Mouse (Mus musculus) spleen, adult 2 months (tissue): ENCODE data around the gene Rpgrip1l. TPM values are rescaled to one million over a fixed set of nuclear protein-coding genes. Genes with fewer than 3 reads are reported as not detected.

Experiments used
- DNase-seq, 2 experiments: peaks; one replicate each; pipeline versions ENCODE4 v3.0.0 to v3.0.0-alpha.2; 2012 to 2021; ENCODE audit warnings: low spot score in 2 of 2, low read depth in 1 of 2
- H3K27ac ChIP-seq: fragments of 200-500 bp; 2 replicates; pipeline ENCODE4 v1.5.1; 2012; ENCODE audit warnings: low read length, inconsistent platforms; ENCODE audit not compliant: insufficient read depth
- H3K27me3 ChIP-seq: fragments of 200-500 bp; 2 replicates; pipeline ENCODE4 v1.6.1; 2012; ENCODE audit warnings: mild to moderate bottlenecking, moderate library complexity, low read length, inconsistent platforms; ENCODE audit not compliant: control insufficient read depth, insufficient read depth
- H3K36me3 ChIP-seq: fragments of 200-500 bp; 2 replicates; pipeline ENCODE4 v1.6.1; 2012; ENCODE audit warnings: mild to moderate bottlenecking, low read length, inconsistent platforms; ENCODE audit not compliant: control insufficient read depth, insufficient read depth
- H3K4me1 ChIP-seq: fragments of 200-500 bp; 2 replicates; pipeline ENCODE4 v1.6.1; 2011; ENCODE audit warnings: inconsistent platforms; ENCODE audit not compliant: control insufficient read depth, insufficient read depth, insufficient read length
- H3K4me3 ChIP-seq: fragments of 200-500 bp; 2 replicates; pipeline ENCODE4 v1.5.1; 2011; ENCODE audit warnings: mild to moderate bottlenecking, inconsistent platforms; ENCODE audit not compliant: insufficient read depth, insufficient read length; ENCODE audit errors: extremely low read depth
- CTCF ChIP-seq: fragments of 200-500 bp; IDR thresholded peaks from 2 replicates; pipeline ENCODE4 v1.5.1; 2011; ENCODE audit warnings: mild to moderate bottlenecking, inconsistent platforms; ENCODE audit not compliant: insufficient read depth, insufficient read length, insufficient replicate concordance; ENCODE audit errors: extremely low read depth
- POLR2A ChIP-seq: fragments of 200-500 bp; IDR thresholded peaks from 2 replicates; pipeline ENCODE4 v1.6.1; 2011; ENCODE audit warnings: low read depth, low read length, inconsistent platforms
- WGBS: fragments of 180-500 bp; shearing (Covaris S2); methylation state at CpG from one replicate; pipeline ENCODE4 v1.1.7; 2018; 5-methylcytosine and 5-hydroxymethylcytosine counted together
- polyA plus RNA-seq: library from polyadenylated mRNA; depleted of rRNA; stranded (reverse); fragments of >200 nt; gene quantifications from 2 replicates; pipeline ENCODE4 v1.2.3, GENCODE M21; 2012

The Rpgrip1l gene
- polyA plus RNA-seq, 1 experiment: 0.30 TPM

DNA sequence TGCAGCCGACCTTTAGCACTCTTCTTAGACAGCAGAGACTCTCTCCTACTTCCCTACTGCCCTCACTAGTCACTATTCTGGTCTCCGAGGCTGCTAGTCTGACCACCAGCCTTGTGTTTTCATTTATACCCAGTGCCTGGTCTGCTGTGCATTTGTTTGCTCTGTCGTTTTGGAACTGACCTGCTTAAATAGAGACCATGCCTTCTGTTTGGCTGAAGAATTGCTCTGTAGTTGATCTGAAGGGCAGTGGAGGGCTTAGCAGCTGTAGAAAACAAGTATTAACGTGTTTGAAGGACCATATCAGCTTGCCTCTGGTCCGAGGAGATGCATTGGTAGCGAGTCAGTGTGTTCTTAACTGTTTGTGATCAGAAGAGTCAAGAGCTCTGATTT, 16.4 kb upstream of the Rpgrip1l start:
- H3K4me3 ChIP-seq: no peak overlapping the region
- no peak for TF ChIP-seq POLR2A
- TF ChIP-seq CTCF: no peak
- H3K36me3 ChIP-seq: no peaks in the 10 kb centered on the region
- DNase-seq: no peak
- no peak overlapping the region for H3K27ac ChIP-seq
- WGBS: 86% methylated on average over 6 of the region's 6 CpGs
- no peaks in the 10 kb centered on the region for H3K27me3 ChIP-seq
- H3K4me1 ChIP-seq: no peaks in the 10 kb centered on the region

DNA sequence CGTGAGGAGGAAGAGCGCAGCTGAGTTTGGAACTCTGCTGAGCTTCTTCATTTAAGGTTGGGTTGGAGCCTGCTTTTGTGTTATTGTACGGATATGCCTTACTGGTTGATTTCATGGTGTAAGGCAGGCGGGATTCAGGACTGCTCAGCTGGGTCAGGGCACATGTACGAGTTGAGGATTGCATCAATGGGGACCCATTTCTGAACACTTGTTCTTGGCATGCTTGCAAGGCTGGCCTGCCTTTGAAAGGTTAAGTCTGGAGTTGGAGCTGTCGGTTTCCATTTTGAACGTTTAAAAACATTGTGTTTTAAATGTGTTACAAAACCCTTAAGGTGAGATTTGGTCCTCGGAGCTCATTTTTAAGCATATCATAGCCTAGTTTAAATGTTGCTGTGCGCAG, 16.0 kb upstream of the Rpgrip1l start:
- H3K27me3 ChIP-seq: no peaks in the 10 kb centered on the region
- H3K4me3 ChIP-seq: no peak overlapping the region
- H3K36me3 ChIP-seq: no peaks in the 10 kb centered on the region
- no peaks in the 10 kb centered on the region for H3K4me1 ChIP-seq
- WGBS: 91% methylated on average over 9 of the region's 9 CpGs
- TF ChIP-seq CTCF (no peak), POLR2A (no peak)
- H3K27ac ChIP-seq: no peak overlapping the region
- no peak for DNase-seq

DNA sequence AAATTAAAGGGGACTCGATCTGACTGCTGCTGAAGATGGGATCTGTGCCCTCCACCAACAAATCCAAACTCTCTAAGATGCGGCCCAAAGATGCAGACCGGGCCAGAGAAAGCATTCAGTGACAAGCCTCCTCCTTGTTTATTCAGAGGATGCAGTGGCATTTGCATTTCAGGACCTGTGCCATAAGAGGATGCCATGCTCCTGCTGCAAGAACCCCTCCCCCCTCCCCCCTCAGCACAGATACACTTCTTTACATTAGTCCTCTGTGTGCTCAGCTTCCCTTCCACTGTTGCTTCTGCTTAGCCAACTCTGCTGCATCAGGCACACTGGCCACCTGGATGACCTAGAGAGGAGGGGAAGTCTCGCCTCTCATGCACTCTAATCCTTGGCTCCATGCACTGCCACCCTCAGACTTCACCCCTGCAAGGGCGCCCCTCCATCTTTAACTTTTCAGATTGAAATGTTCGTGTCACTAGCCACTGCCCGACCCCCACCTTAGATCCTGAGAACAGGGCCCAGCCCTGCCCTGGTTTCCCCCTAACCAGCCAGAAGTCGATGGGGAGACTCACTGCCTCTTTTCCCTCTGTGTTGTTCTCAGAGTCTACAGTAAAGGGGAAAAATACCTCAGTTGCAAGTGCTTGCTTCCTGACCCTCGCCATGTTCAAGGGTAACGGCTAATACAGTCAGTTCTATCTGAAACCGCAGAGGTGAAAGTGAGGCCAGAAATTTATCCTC, 14.6 kb upstream of the Rpgrip1l start:
- Histone ChIP-seq H3K4me3 (no peak overlapping the region), H3K27me3 (no peaks in the 10 kb centered on the region), H3K4me1 (no peaks in the 10 kb centered on the region), H3K27ac (no peak overlapping the region), H3K36me3 (no peaks in the 10 kb centered on the region)
- 91% methylated on average over 11 of the region's 11 CpGs for WGBS
- TF ChIP-seq CTCF: no peak
- no peak for TF ChIP-seq POLR2A
- no peak for DNase-seq

DNA sequence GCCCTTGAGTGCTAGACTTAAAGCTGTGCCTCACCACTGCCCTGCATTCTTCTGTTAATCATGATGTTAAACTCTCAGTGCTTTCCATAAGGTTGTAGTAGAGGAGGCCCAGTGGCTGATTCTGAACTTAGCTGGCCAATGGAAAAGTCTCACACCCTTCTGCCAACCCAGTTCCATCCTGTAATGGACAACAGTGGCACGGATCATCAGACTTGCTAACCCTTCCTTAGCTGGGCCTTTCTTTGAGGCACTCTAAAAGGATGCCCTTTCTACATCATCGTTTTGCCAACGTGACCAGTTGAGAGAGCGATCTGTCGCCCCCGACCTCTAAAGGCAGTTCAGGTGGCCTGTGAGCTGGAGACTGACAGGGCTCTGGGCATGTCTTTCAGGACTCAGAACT, 13.9 kb upstream of the Rpgrip1l start:
- no peak for TF ChIP-seq CTCF
- TF ChIP-seq POLR2A: no peak
- no peaks in the 10 kb centered on the region for H3K27me3 ChIP-seq
- no peak overlapping the region for H3K4me3 ChIP-seq
- no peaks in the 10 kb centered on the region for H3K36me3 ChIP-seq
- WGBS: 89% methylated on average over 6 of the region's 6 CpGs
- H3K4me1 ChIP-seq: no peaks in the 10 kb centered on the region
- DNase-seq: no peak
- H3K27ac ChIP-seq: no peak overlapping the region

DNA sequence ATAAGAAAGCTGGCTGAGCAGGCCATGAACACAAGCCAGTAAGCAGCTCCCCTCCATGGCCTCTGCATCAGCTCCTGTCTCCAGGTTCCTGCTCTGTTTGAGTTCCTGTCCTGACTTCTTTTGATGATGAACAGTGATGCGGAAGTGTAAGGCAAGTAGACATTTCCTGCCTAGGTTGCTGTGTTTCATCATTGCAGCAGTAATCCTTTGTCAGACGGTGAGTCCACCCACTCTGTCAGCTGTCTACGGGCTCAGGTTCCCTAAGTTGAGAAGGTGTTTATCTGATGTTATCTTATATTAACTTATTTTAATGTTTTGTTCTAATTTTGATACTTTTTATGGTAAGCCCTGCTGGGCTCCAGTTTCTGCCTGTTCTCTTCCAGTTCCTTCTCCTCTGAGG, 13.0 kb upstream of the Rpgrip1l start:
- no peaks in the 10 kb centered on the region for H3K36me3 ChIP-seq
- WGBS: 60% methylated on average over 3 of the region's 3 CpGs
- no peak overlapping the region for H3K27ac ChIP-seq
- DNase-seq: no peak
- H3K4me3 ChIP-seq: no peak overlapping the region
- no peak for TF ChIP-seq POLR2A
- no peak for TF ChIP-seq CTCF
- H3K27me3 ChIP-seq: no peaks in the 10 kb centered on the region
- no peaks in the 10 kb centered on the region for H3K4me1 ChIP-seq

DNA sequence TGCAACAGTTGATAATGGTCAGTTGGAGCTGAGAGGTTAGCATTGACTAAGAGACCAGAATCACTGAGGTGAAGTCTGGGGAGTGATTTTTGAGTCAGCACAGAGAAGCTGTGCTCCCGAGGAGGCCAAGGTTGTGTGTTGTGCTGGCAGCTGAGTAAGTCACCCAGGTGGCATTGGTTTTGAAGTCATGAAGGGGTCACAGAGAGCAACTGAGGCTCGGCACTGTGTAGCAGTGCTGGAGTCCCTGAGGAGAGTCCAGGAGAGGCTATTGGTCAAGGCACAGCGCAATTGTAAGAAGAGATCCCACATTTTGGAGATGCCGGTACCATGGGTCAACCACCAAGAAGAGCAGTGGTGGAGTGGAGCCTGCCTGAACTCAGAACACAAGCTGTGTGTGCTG, 11.9 kb upstream of the Rpgrip1l start:
- no peak for DNase-seq
- H3K4me1 ChIP-seq: no peaks in the 10 kb centered on the region
- H3K27me3 ChIP-seq: no peaks in the 10 kb centered on the region
- 93% methylated on average over 4 of the region's 4 CpGs for WGBS
- no peak for TF ChIP-seq CTCF
- no peak for TF ChIP-seq POLR2A
- H3K27ac ChIP-seq: no peak overlapping the region
- no peak overlapping the region for H3K4me3 ChIP-seq
- H3K36me3 ChIP-seq: no peaks in the 10 kb centered on the region

DNA sequence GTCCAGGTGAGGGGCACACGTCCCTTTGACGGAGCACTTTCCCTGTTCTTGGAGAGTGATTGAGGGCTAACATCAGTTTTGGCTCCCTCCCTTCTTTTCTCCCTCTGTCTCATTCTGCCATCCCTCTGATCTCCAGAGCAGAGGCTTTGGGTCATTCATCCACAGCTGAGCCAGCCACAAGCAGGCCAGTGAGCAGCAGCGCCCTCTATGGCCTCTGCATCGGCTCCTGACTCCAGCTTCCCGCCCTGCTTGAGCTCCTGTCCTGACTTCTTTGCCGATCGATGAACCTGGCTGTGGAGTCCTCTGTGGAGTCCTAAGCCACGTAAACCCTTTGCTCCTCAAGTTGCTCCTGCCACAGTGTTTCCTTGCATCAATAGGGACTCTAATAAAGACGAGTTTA, 11.2 kb upstream of the Rpgrip1l start:
- Histone ChIP-seq H3K36me3 (no peaks in the 10 kb centered on the region), H3K4me1 (no peaks in the 10 kb centered on the region), H3K27ac (no peak overlapping the region), H3K4me3 (no peak overlapping the region), H3K27me3 (no peaks in the 10 kb centered on the region)
- 92% methylated on average over 9 of the region's 9 CpGs for WGBS
- DNase-seq: no peak
- TF ChIP-seq CTCF (no peak), POLR2A (no peak)

DNA sequence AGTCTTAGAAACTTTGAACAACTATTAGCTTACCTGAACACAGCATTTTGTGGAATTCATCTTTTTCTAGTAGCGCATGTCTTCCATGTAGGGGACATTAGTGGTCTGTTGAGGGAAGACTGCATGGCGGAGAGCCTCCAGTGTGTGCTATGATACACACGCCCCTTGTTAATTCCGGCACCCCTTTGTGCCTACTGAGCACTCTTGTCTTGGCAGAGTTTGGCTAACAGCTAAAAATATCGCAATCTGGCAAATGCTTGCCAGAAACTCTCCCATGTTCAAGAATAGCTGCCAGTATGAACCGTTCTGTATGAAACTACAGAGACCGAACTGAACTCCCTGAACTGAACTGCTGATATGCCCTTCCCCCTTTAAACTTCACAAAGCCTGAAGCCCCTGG, 10.4 kb upstream of the Rpgrip1l start:
- DNase-seq: no peak
- Histone ChIP-seq H3K27ac (no peak overlapping the region), H3K4me3 (no peak overlapping the region), H3K27me3 (no peaks in the 10 kb centered on the region), H3K4me1 (no peaks in the 10 kb centered on the region), H3K36me3 (no peaks in the 10 kb centered on the region)
- 92% methylated on average over 7 of the region's 7 CpGs for WGBS
- no peak for TF ChIP-seq CTCF
